Mouse (Mus musculus) forebrain, embryonic 11.5 days (tissue): ENCODE measurements around the gene Fgd6. TPM values are rescaled to one million over a fixed set of nuclear protein-coding genes. Genes with fewer than 3 reads are reported as not detected.

Source experiments
- ATAC-seq: fragments of 200-750 bp; cut with Nextera tagmentation; replicated peaks from 2 replicates; pipeline ENCODE4 v1.8.0; 2017; ENCODE audit warnings: moderate TSS enrichment; ENCODE audit not compliant: low FRiP score
- DNase-seq: peaks from one replicate; pipeline ENCODE4 v3.0.0-alpha.2; 2017; ENCODE audit warnings: low spot score
- H3K27ac ChIP-seq: fragments of 300-500 bp; sonication (generic); 2 replicates; pipeline ENCODE4 v1.5.1; 2014; ENCODE audit warnings: low read depth, low read length
- H3K27me3 ChIP-seq: fragments of 300-500 bp; sonication (generic); 2 replicates; pipeline ENCODE4 v1.6.1; 2014; ENCODE audit warnings: mild to moderate bottlenecking, low read length, mixed read lengths; ENCODE audit not compliant: control insufficient read depth, insufficient read depth
- H3K36me3 ChIP-seq: fragments of 300-500 bp; sonication (generic); 2 replicates; pipeline ENCODE4 v1.6.1; 2014; ENCODE audit warnings: mild to moderate bottlenecking, low read length, moderate library complexity, mixed read lengths; ENCODE audit not compliant: control insufficient read depth, insufficient read depth
- H3K4me1 ChIP-seq: fragments of 300-500 bp; sonication (generic); replicated peaks from 2 replicates; pipeline ENCODE4 v1.6.1; 2014; ENCODE audit warnings: low read length, mixed read lengths; ENCODE audit not compliant: control insufficient read depth, insufficient read depth
- H3K4me2 ChIP-seq: fragments of 300-500 bp; sonication (generic); 2 replicates; pipeline ENCODE4 v1.6.1; 2014; ENCODE audit warnings: low read depth, mild to moderate bottlenecking, low read length, moderate library complexity, mixed read lengths; ENCODE audit not compliant: severe bottlenecking
- H3K4me3 ChIP-seq: fragments of 300-500 bp; sonication (generic); 2 replicates; pipeline ENCODE4 v1.5.1; 2014; ENCODE audit warnings: low read depth, low read length
- H3K9ac ChIP-seq: fragments of 300-500 bp; sonication (generic); 2 replicates; pipeline ENCODE4 v1.6.1; 2014; ENCODE audit warnings: low read length
- H3K9me3 ChIP-seq: fragments of 300-500 bp; sonication (generic); 2 replicates; pipeline ENCODE4 v1.6.1; 2016; ENCODE audit warnings: low read length, mixed read lengths; ENCODE audit not compliant: control insufficient read depth
- WGBS: fragments of 180-500 bp; shearing (Covaris S2); extraction: QIAGEN DNeasy Blood & Tissue Kit; methylation state at CpG from one replicate; pipeline ENCODE4 v1.1.7; 2014; 5-methylcytosine and 5-hydroxymethylcytosine counted together
- polyA plus RNA-seq: library from polyadenylated mRNA; unstranded; fragments of >200 nt; fragmentation: Nextera tagmentation; extraction: Ambion mirVana; gene quantifications from 2 replicates; pipeline ENCODE4 v1.2.1, GENCODE M21; 2014

Gene Fgd6
- polyA plus RNA-seq, 1 experiment from 2014 or later: 4.3 TPM

- H3K9ac ChIP-seq: no peak overlapping the region
- H3K9me3 ChIP-seq: no peaks in the 10 kb centered on the region
- peaks cover 6% of the 10 kb centered on the region for H3K36me3 ChIP-seq
- H3K4me2 ChIP-seq: no peak overlapping the region
- no peak overlapping the region for H3K4me3 ChIP-seq
- H3K4me1 ChIP-seq: peaks cover 8% of the 10 kb centered on the region; the same call in 1 of the 2 replicates
- no peak overlapping the region for H3K27ac ChIP-seq
- ATAC-seq (no peak), DNase-seq (no peak)
- 88% methylated on average over 7 of the region's 7 CpGs for WGBS
- no peaks in the 10 kb centered on the region for H3K27me3 ChIP-seq
Observed at GRCm38 (mm10) chr10:94174652-94175051, 138.9 kb downstream of the Fgd6 start.

- Histone ChIP-seq H3K4me1 (peaks cover 5% of the 10 kb centered on the region; the same call in 1 of the 2 replicates), H3K9ac (no peak overlapping the region), H3K36me3 (no peaks in the 10 kb centered on the region), H3K27me3 (no peaks in the 10 kb centered on the region), H3K4me3 (no peak overlapping the region), H3K4me2 (no peak overlapping the region), H3K27ac (no peak overlapping the region), H3K9me3 (no peaks in the 10 kb centered on the region)
- no peak for ATAC-seq
- WGBS: 34% methylated on average over 4 of the region's 4 CpGs
- no peak for DNase-seq
Observed at GRCm38 (mm10) chr10:94183199-94183598, 147.4 kb downstream of the Fgd6 start.

Other genes starting within 250 kb of the Fgd6 start
- gene Usp44, start 204.4 kb upstream of the Fgd6 start, polyA plus RNA-seq: 10.5 and 11.3 TPM in 2 replicates
- 237 and 241 TPM in 2 replicates for gene Metap2, start 138.9 kb upstream of the Fgd6 start, polyA plus RNA-seq
- 39.6 and 46.6 TPM in 2 replicates for gene Vezt, start 184 bp upstream of the Fgd6 start, polyA plus RNA-seq
- gene Nr2c1, start 112.0 kb downstream of the Fgd6 start, polyA plus RNA-seq: 10.9 and 11.4 TPM in 2 replicates
- gene Ndufa12, start 162.7 kb downstream of the Fgd6 start, polyA plus RNA-seq: 471 and 486 TPM in 2 replicates